Mouse (Mus musculus) common myeloid progenitor, adult 5-6 weeks (primary cell): ENCODE data around the gene Pias4. TPM values are rescaled to one million over a fixed set of nuclear protein-coding genes. Genes with fewer than 3 reads are reported as not detected.
"Not testable (repeated sequence)": the region's sequence is repeated elsewhere in the genome, so short reads cannot be mapped to it uniquely, and the experiment has no call there.

Experiments used
- ATAC-seq: replicated peaks from 2 replicates; pipeline ENCODE4 v1.8.0; 2016; ENCODE audit warnings: low read depth, mild to moderate bottlenecking, moderate TSS enrichment, inconsistent platforms; ENCODE audit not compliant: poor library complexity, severe bottlenecking
- total RNA-seq: library from RNA; stranded (forward); fragments of 200-1000, 187-1606 nt; gene quantifications from 2 replicates; pipeline ENCODE4 v1.2.3, GENCODE M21; 2017

Pias4 gene
- total RNA-seq, 1 experiment from 2014 or later = 8.4 TPM

GRCm38 (mm10) chr10:81175345-81175701 lies 7.6 kb upstream of the Pias4 start:
- ATAC-seq = not testable (repeated sequence)

DNA sequence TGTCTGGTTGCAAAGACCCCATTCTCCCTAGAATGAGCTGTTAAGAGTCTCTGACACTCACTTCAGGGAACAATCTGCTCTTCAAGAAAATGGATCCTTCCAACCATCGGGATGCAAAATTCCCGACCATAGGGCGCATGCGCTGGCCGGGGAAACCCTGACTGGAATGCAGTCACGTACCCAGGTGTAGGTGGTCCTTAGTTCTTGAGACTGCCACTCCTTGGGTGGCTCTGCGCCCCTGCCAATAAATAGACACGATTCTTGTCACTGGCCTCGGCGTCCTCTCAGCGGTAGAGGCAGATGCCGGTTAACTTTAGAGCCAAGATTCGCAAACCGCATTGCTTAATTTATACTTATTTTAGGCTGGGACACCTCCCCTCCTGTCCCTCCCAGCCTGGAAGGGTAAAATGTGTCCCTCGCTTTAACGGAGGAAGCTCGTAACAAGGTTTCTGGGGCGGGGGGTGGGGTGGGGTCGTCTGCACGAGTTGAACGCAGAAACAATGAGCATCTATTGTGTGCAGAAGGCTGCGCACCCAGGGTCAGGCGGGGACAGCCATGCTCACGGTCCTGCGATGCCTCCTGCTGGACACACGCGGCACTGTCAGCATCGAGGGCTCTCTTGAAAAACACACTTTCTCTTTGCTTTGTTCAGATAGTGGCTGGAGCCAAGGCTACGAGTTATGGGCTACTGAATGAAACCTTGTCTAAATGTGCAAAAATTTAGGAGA lies 7.1 kb upstream of the Pias4 start:
- ATAC-seq = peak; percentile 59

DNA sequence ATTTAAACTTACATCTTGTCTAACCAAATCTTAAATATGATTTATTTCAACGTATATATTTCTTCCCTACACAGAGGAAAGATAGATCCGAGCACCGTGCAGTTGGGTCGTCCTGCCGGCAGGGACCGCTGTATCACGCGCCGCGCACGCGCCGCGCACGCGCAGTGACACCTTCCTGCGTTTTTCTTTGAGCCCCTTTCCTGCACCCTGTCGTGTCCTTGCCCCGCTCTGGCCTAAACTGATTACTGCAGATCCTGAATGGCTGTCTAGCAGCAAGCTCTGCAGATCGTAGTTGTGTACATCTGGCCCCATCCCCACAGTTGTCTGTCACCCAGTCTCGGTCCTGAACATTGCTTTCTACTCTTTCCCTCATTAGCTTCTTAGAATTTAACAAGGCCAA lies 5.4 kb upstream of the Pias4 start:
- peak; percentile 45 for ATAC-seq

DNA sequence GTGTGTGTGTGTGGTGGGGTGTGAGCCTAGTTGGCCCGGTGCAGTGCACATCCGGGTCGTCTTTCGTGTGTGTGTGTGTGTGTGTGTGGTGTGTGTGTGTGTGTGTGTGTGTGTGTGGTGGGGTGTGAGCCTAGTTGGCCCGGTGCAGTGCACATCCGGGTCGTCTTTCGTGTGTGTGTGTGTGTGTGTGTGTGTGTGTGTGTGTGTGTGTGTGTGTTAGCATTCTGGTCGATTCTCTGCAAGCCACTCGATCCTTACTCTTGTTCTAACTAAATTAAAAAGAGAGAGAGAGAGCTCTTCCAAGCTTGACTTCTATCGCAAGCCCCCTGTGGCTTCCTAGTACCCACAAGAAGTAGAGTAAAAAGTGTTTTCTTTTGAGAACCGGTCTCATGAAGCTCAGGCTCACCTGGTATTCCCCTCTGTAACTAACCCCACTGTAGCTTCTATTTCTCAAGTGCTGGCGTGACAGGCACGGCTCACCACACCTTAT lies 1.7 kb upstream of the Pias4 start:
- ATAC-seq = peak; percentile 20; the same call in 1 of the 2 replicates

GRCm38 (mm10) chr10:81168521-81169244 lies 960 bp upstream of the Pias4 start:
- ATAC-seq = peak; percentile 55

DNA sequence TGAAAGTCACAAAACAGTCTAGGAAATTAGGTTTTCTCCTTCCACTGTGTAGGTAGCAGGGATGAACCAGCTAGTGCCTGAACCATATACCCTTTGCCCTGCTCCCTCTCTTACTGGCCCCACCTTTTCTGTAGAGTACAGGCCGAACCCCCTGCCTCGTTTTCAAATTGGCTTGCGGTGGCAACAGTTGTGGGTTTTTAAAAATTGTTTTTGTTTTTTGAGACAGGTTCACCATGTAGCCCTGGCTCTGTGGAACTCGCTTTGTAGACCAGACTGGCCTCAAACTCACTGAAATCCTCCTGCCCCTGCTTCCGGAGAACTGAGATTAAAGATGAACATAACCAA lies 336 bp upstream of the Pias4 start:
- ATAC-seq = peak; percentile 9; the same call in 1 of the 2 replicates

DNA sequence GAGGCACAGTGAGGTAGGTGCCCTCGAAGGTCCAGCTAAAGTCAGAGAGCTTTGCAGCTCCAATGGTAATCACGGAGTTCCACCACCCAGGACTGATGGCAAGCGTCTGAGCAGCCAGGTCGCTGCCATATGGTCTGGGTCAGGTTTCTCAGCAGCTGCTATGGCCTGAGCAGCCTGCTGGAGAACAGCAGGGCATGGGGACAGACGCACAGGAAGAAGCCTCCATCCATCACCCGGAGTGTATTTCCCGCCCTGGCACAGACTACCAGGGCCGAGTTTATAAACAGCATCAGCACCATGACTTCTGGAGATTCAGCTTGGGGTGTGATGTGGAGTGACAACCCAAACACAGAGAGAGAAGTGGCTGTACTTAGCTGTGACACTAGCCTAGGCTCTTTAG lies 2.6 kb downstream of the Pias4 start:
- no peak for ATAC-seq

GRCm38 (mm10) chr10:81162318-81162652 lies 5.4 kb downstream of the Pias4 start:
- peak; percentile 63 for ATAC-seq

- peak; percentile 37 for ATAC-seq
Observed at GRCm38 (mm10) chr10:81161602-81162317, 6.0 kb downstream of the Pias4 start.

DNA sequence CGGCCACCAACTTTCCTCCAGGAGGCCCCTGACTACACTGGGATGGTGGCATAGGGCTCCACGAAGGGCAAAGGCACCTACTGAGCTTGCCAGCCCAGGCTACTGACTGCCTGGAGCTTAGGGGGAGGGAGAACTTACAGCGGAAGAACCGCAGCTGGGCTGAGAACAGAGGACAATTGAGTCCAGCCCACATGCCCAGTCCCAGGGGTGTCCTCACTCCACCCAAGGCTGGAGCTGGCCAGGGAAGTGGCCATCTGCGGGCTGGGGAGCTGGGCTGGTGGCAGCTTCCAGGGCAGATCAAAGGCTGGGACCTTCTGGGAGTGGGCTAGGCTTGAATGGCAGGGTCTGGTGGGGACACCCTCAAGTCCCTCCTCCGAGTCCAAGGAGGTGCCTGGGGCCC lies 13.0 kb downstream of the Pias4 start:
- no peak for ATAC-seq

DNA sequence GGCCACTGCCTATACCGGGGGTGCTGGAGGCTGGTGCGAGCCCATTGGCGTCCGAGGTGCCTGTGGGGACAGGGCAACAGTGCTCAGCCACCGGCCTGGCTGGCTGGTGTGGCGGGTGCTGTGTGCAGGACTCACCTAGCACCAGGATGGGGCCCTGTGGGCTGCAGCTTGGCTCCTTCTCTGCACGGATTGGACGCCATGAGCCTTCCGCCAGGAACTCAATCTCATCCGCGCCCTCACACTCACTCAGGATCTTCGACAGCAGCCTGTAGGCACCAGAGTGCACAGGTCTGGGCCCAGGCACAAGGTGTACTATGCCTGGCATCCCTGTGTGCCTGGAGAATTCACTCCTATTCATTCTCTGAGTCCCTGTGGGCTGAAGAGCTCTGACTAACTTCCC lies 13.4 kb downstream of the Pias4 start:
- no peak for ATAC-seq

DNA sequence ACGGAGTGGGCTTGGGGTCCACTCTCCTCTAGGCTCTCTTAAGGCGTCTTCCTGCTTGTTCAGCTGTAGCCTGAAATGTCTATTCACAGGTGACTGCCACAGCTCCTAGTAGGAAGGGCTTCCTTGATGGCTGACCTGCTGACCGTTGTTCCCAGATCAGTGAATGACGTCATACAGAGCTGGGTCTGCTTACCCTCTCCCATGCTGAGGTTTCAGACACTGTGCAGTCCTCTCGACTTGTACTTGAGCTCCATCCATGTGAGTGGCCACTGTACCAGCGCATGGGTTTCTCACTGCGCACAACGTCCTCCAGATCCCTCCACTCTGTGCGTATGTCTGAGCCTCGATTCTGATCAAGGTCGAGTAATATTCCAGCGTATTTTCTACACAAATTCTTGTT lies 15.1 kb downstream of the Pias4 start:
- no peak for ATAC-seq

DNA sequence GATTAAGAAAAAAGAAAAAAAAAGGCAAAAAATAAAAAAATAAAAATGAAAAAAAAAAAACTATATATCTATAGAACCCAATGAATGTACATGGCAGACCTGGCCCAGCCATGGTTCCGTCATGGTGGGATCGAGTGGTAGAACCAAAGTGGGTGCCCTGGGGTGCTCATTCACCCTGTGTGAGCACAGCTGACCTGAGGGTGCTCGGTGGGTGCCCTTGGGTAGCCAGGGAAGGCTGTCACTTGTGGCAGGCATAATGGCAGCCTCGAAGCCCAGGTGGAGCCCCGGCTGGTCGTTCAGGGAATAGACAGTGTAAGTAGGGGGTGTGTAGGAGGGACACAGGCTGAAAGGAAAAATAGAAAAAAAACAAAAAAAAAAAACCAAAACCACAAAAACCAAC lies 16.5 kb downstream of the Pias4 start:
- no peak for ATAC-seq

GRCm38 (mm10) chr10:81146296-81146695 lies 21.4 kb downstream of the Pias4 start:
- no peak for ATAC-seq

GRCm38 (mm10) chr10:81145778-81146177 lies 21.9 kb downstream of the Pias4 start:
- no peak for ATAC-seq

GRCm38 (mm10) chr10:81145307-81145706 lies 22.4 kb downstream of the Pias4 start:
- ATAC-seq = no peak

- no peak for ATAC-seq
Observed at GRCm38 (mm10) chr10:81144667-81145066, 23.1 kb downstream of the Pias4 start.

DNA sequence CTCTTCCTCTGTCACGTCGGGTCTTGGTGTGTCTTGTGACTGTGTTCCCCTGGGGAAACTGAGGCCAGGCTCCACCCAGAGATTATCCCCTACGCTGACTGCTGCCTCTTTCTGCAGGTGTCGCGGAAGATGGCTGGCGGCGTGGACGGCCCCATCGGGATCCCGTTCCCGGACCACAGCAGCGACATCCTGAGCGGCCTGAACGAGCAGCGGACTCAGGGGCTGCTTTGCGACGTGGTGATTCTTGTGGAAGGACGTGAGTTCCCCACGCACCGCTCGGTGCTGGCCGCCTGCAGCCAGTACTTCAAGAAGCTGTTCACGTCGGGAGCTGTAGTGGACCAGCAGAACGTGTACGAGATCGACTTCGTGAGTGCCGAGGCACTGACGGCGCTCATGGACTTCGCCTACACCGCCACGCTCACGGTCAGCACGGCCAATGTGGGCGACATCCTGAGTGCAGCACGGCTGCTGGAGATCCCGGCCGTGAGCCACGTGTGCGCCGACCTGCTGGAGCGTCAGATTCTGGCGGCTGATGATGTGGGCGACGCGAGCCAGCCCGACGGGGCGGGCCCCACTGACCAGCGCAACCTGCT lies 23.8 kb downstream of the Pias4 start:
- no peak for ATAC-seq

GRCm38 (mm10) chr10:81143157-81143633 lies 24.5 kb downstream of the Pias4 start:
- no peak for ATAC-seq

DNA sequence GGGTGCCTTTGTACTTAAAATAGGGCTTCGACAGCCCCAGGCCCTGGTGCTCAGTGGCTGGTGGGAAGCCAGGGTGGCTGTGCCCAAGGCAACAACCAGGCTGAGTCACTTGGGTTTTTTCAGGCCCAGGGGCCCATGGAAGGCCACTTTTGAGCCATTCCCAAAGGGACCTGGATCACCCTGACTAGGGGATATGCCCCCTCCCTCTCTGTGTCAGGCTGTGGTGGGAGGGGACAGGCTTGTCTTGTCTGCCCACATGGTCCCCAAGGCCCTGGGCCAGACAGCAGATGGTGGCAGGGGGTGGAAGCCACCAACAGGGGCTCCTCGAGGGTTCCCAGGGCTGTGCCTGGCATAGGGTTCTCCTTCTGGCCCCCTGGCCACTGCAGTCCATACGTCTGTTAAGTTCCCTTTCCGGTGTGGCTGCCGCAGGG lies 25.2 kb downstream of the Pias4 start:
- ATAC-seq = no peak
